Mouse (Mus musculus) midbrain, embryonic 11.5 days (tissue): Measurements from ENCODE around the gene Olfr1234. TPM values are rescaled to one million over a fixed set of nuclear protein-coding genes. Genes with fewer than 3 reads are reported as not detected.

Experiments
- ATAC-seq: fragments of 200-750 bp; cut with Nextera tagmentation; 2 replicates; pipeline ENCODE4 v1.8.0; 2017; ENCODE audit warnings: moderate TSS enrichment, moderate library complexity; ENCODE audit not compliant: low FRiP score
- DNase-seq: peaks from one replicate; pipeline ENCODE4 v3.0.0; 2015; ENCODE audit warnings: low spot score; ENCODE audit errors: missing footprints
- H3K27ac ChIP-seq: fragments of 300-500 bp; sonication (generic); 2 replicates; pipeline ENCODE4 v1.5.1; 2014; ENCODE audit warnings: low read depth, low read length
- H3K27me3 ChIP-seq: fragments of 300-500 bp; sonication (generic); 2 replicates; pipeline ENCODE4 v1.6.1; 2014; ENCODE audit warnings: mild to moderate bottlenecking, low read length, moderate library complexity, mixed read lengths; ENCODE audit not compliant: control insufficient read depth, insufficient read depth
- H3K36me3 ChIP-seq: fragments of 300-500 bp; sonication (generic); 2 replicates; pipeline ENCODE4 v1.6.1; 2014; ENCODE audit warnings: mild to moderate bottlenecking, low read length, moderate library complexity, mixed read lengths; ENCODE audit not compliant: control insufficient read depth, insufficient read depth
- H3K4me1 ChIP-seq: fragments of 300-500 bp; sonication (generic); 2 replicates; pipeline ENCODE4 v1.6.1; 2014; ENCODE audit warnings: low read length; ENCODE audit not compliant: control insufficient read depth, insufficient read depth
- H3K4me2 ChIP-seq: fragments of 300-500 bp; sonication (generic); 2 replicates; pipeline ENCODE4 v1.6.1; 2014; ENCODE audit warnings: mild to moderate bottlenecking, moderate library complexity
- H3K4me3 ChIP-seq: fragments of 300-500 bp; sonication (generic); 2 replicates; pipeline ENCODE4 v1.5.1; 2014; ENCODE audit warnings: low read depth, low read length
- H3K9ac ChIP-seq: fragments of 300-500 bp; sonication (generic); 2 replicates; pipeline ENCODE4 v1.6.1; 2014; ENCODE audit warnings: low read length
- H3K9me3 ChIP-seq: fragments of 300-500 bp; sonication (generic); 2 replicates; pipeline ENCODE4 v1.6.1; 2016; ENCODE audit warnings: low read length; ENCODE audit not compliant: control insufficient read depth
- WGBS: fragments of 180-500 bp; shearing (Covaris S2); extraction: QIAGEN DNeasy Blood & Tissue Kit; methylation state at CpG from one replicate; pipeline ENCODE4 v1.1.7; 2014; 5-methylcytosine and 5-hydroxymethylcytosine counted together
- polyA plus RNA-seq: library from polyadenylated mRNA; unstranded; fragments of >200 nt; fragmentation: Nextera tagmentation; extraction: Ambion mirVana; gene quantifications from 2 replicates; pipeline ENCODE4 v1.2.1, GENCODE M21; 2014

The Olfr1234 gene
- polyA plus RNA-seq = not detected in 2 replicates

- Histone ChIP-seq H3K36me3 (no peaks in the 10 kb centered on the region), H3K27ac (no peak within 1 kb of the TSS), H3K9me3 (no peaks in the 10 kb centered on the region), H3K4me1 (no peaks in the 10 kb centered on the region), H3K27me3 (no peaks in the 10 kb centered on the region), H3K9ac (no peak within 1 kb of the TSS), H3K4me3 (no peak within 1 kb of the TSS), H3K4me2 (no peak within 1 kb of the TSS)
- DNase-seq (no peak), ATAC-seq (no peak)
- WGBS = 91% methylated on average over 4 of the region's 4 CpGs
Measured at GRCm38 (mm10) chr2:89364765-89365164, at the start of gene Olfr1234. Olfr1234 (minus strand) TSS chr2:89364865.

- 94% methylated on average over 2 of the region's 2 CpGs for WGBS
- Histone ChIP-seq H3K9ac (no peak within 1 kb of the TSS), H3K9me3 (no peaks in the 10 kb centered on the region), H3K4me3 (no peak within 1 kb of the TSS), H3K36me3 (no peaks in the 10 kb centered on the region), H3K4me1 (no peaks in the 10 kb centered on the region), H3K27me3 (no peaks in the 10 kb centered on the region), H3K27ac (no peak within 1 kb of the TSS), H3K4me2 (no peak within 1 kb of the TSS)
- ATAC-seq (no peak), DNase-seq (no peak)
Measured at GRCm38 (mm10) chr2:89409576-89409975, 44.9 kb upstream of the Olfr1234 start, which contains the start of gene Olfr1238. Olfr1238 (minus strand) TSS chr2:89409676.

- DNase-seq (no peak), ATAC-seq (no peak)
- Histone ChIP-seq H3K36me3 (no peaks in the 10 kb centered on the region), H3K27ac (no peak overlapping the region), H3K9ac (no peak overlapping the region), H3K27me3 (no peaks in the 10 kb centered on the region), H3K9me3 (no peaks in the 10 kb centered on the region), H3K4me2 (no peak overlapping the region), H3K4me1 (no peaks in the 10 kb centered on the region), H3K4me3 (no peak overlapping the region)
- WGBS = 89% methylated on average over 1 of the region's 1 CpGs
Measured at GRCm38 (mm10) chr2:89400882-89401281, 36.2 kb upstream of the Olfr1234 start.

DNA sequence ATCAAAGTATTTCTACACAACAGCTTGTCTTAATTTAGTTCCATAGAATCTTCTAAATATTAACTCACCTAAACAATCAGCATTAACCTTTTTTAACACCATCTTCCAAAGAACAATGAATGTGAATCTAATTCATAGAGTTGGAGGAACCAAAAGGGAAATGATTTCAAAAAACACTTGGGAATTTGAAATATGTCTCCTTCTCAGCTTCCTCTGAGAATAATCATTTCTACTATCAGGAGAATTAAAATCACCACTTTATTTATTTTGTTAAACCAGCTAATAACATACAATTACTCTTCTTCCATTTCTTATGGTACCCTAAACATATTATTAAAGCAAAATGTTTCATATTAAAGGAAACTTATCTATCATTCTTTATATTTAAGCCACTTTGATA, 22.4 kb downstream of the Olfr1234 start, which contains the start of gene Olfr1233:
Gene Olfr1233 (minus strand): TSS at position 101 of the 400 bp plus-strand sequence.
- ATAC-seq (no peak), DNase-seq (no peak)
- H3K27ac ChIP-seq = no peak within 1 kb of the TSS
- H3K36me3 ChIP-seq = no peaks in the 10 kb centered on the region
- no peaks in the 10 kb centered on the region for H3K9me3 ChIP-seq
- H3K4me3 ChIP-seq = no peak within 1 kb of the TSS
- H3K4me1 ChIP-seq = no peaks in the 10 kb centered on the region
- H3K9ac ChIP-seq = no peak within 1 kb of the TSS
- no peak within 1 kb of the TSS for H3K4me2 ChIP-seq
- H3K27me3 ChIP-seq = no peaks in the 10 kb centered on the region

GRCm38 (mm10) chr2:89329575-89329974, 35.1 kb downstream of the Olfr1234 start, which contains the start of gene Olfr1232:
Olfr1232 (minus strand) TSS chr2:89329675.
- no peaks in the 10 kb centered on the region for H3K4me1 ChIP-seq
- DNase-seq = no peak
- no peak for ATAC-seq
- no peak within 1 kb of the TSS for H3K27ac ChIP-seq
- H3K4me2 ChIP-seq = no peak within 1 kb of the TSS
- H3K9me3 ChIP-seq = no peaks in the 10 kb centered on the region
- no peaks in the 10 kb centered on the region for H3K27me3 ChIP-seq
- no peak within 1 kb of the TSS for H3K4me3 ChIP-seq
- H3K36me3 ChIP-seq = no peaks in the 10 kb centered on the region
- H3K9ac ChIP-seq = no peak within 1 kb of the TSS

Other genes starting within 250 kb of the Olfr1234 start
- not detected in 2 replicates for gene Olfr1221, start 247.6 kb downstream of the Olfr1234 start, polyA plus RNA-seq
- not detected in 2 replicates for gene Olfr1222, start 231.8 kb downstream of the Olfr1234 start, polyA plus RNA-seq
- not detected in 2 replicates for gene Olfr1223, start 213.3 kb downstream of the Olfr1234 start, polyA plus RNA-seq
- gene Olfr1224-ps1, start 200.8 kb downstream of the Olfr1234 start, polyA plus RNA-seq = not detected in 2 replicates
- gene Olfr1225, start 190.2 kb downstream of the Olfr1234 start, polyA plus RNA-seq = not detected in 2 replicates
- gene Olfr1226, start 164.8 kb downstream of the Olfr1234 start, polyA plus RNA-seq = not detected in 2 replicates
- not detected in 2 replicates for gene Olfr1228, start 110.8 kb downstream of the Olfr1234 start, polyA plus RNA-seq
- not detected in 2 replicates for gene Olfr1229, start 76.9 kb downstream of the Olfr1234 start, polyA plus RNA-seq
- gene Olfr1230, start 67.6 kb downstream of the Olfr1234 start, polyA plus RNA-seq = not detected in 2 replicates
- gene Olfr1231, start 57.8 kb downstream of the Olfr1234 start, polyA plus RNA-seq = not detected in 2 replicates
- gene Olfr1232, start 35.2 kb downstream of the Olfr1234 start, polyA plus RNA-seq = not detected in 2 replicates
- not detected in 2 replicates for gene Olfr1233, start 22.5 kb downstream of the Olfr1234 start, polyA plus RNA-seq
- not detected in 2 replicates for gene Olfr1238, start 44.8 kb upstream of the Olfr1234 start, polyA plus RNA-seq
- not detected in 2 replicates for gene Olfr1239, start 55.5 kb upstream of the Olfr1234 start, polyA plus RNA-seq
- gene Olfr1240, start 78.1 kb upstream of the Olfr1234 start, polyA plus RNA-seq = not detected in 2 replicates
- gene Olfr1241, start 122.3 kb upstream of the Olfr1234 start, polyA plus RNA-seq = not detected in 2 replicates
- not detected in 2 replicates for gene Olfr1242, start 133.5 kb upstream of the Olfr1234 start, polyA plus RNA-seq
- gene Olfr1243, start 166.6 kb upstream of the Olfr1234 start, polyA plus RNA-seq = not detected in 2 replicates
- not detected in 2 replicates for gene Olfr1245, start 213.6 kb upstream of the Olfr1234 start, polyA plus RNA-seq
- not detected in 2 replicates for gene Olfr1246, start 228.3 kb upstream of the Olfr1234 start, polyA plus RNA-seq
- not detected in 2 replicates for gene Olfr1247, start 249.3 kb upstream of the Olfr1234 start, polyA plus RNA-seq